Mouse (Mus musculus) embryonic fibroblast, embryonic 13.5 days (primary cell): ENCODE results near the gene Ssh3.

ENCODE experiments used
- CTCF ChIP-seq: IDR thresholded peaks from 2 replicates; pipeline ENCODE4 v1.5.1; 2011; ENCODE audit warnings: mild to moderate bottlenecking, control low read depth, low read length, moderate library complexity, borderline replicate concordance; ENCODE audit not compliant: insufficient read depth
- POLR2A ChIP-seq: IDR thresholded peaks from 2 replicates; pipeline ENCODE4 v1.6.1; 2011; ENCODE audit warnings: low read depth, mild to moderate bottlenecking, control low read depth, low read length, moderate library complexity

GRCm38 (mm10) chr19:4290749-4291148 lies 21.8 kb upstream of the Ssh3 start:
- TF ChIP-seq CTCF, result no peak
- no peak for TF ChIP-seq POLR2A
